Mouse (Mus musculus) lung, embryonic 14.5 days (tissue): ENCODE results near the gene Eif2b3. TPM values are rescaled to one million over a fixed set of nuclear protein-coding genes. Genes with fewer than 3 reads are reported as not detected.

ENCODE experiments used
- ATAC-seq: fragments of 200-750 bp; cut with Nextera tagmentation; 2 replicates; pipeline ENCODE4 v1.8.0; 2017; ENCODE audit warnings: mild to moderate bottlenecking, moderate TSS enrichment, moderate library complexity; ENCODE audit not compliant: insufficient read depth
- DNase-seq: peaks from one replicate; pipeline ENCODE4 v3.0.0-alpha.2; 2015
- H3K27ac ChIP-seq: fragments of 300-500 bp; sonication (generic); 2 replicates; pipeline ENCODE4 v1.5.1; 2014; ENCODE audit warnings: low read depth, mild to moderate bottlenecking, moderate library complexity
- H3K27me3 ChIP-seq: fragments of 300-500 bp; sonication (generic); 2 replicates; pipeline ENCODE4 v1.6.1; 2014; ENCODE audit warnings: low read length, control low read depth; ENCODE audit not compliant: insufficient read depth
- H3K36me3 ChIP-seq: fragments of 300-500 bp; sonication (generic); 2 replicates; pipeline ENCODE4 v1.6.1; 2014; ENCODE audit warnings: control low read depth; ENCODE audit not compliant: insufficient read depth
- H3K4me1 ChIP-seq: fragments of 300-500 bp; sonication (generic); 2 replicates; pipeline ENCODE4 v1.6.1; 2014; ENCODE audit warnings: antibody characterized with exemption, control low read depth; ENCODE audit not compliant: insufficient read depth
- H3K4me2 ChIP-seq: fragments of 300-500 bp; sonication (generic); 2 replicates; pipeline ENCODE4 v1.6.1; 2014; ENCODE audit warnings: mild to moderate bottlenecking
- H3K4me3 ChIP-seq: fragments of 300-500 bp; sonication (generic); 2 replicates; pipeline ENCODE4 v1.5.1; 2014; ENCODE audit warnings: low read depth, low read length
- H3K9ac ChIP-seq: fragments of 300-500 bp; sonication (generic); 2 replicates; pipeline ENCODE4 v1.6.1; 2014
- H3K9me3 ChIP-seq: fragments of 300-500 bp; sonication (generic); 2 replicates; pipeline ENCODE4 v1.6.1; 2016; ENCODE audit warnings: low read depth, low read length, control low read depth
- CTCF ChIP-seq: IDR thresholded peaks from 2 replicates; pipeline ENCODE4 v1.5.1; 2016; ENCODE audit warnings: antibody characterized with exemption, low read depth
- WGBS: fragments of 180-500 bp; shearing (Covaris S2); extraction: QIAGEN DNeasy Blood & Tissue Kit; methylation state at CpG from one replicate; pipeline ENCODE4 v1.1.7; 2014; 5-methylcytosine and 5-hydroxymethylcytosine counted together
- polyA plus RNA-seq: library from polyadenylated mRNA; unstranded; fragments of >200 nt; fragmentation: Nextera tagmentation; extraction: Ambion mirVana; gene quantifications from 2 replicates; pipeline ENCODE4 v1.2.1, GENCODE M21; 2014

The Eif2b3 gene
- polyA plus RNA-seq, 1 experiment from 2014 or later: 43.5 TPM

DNA sequence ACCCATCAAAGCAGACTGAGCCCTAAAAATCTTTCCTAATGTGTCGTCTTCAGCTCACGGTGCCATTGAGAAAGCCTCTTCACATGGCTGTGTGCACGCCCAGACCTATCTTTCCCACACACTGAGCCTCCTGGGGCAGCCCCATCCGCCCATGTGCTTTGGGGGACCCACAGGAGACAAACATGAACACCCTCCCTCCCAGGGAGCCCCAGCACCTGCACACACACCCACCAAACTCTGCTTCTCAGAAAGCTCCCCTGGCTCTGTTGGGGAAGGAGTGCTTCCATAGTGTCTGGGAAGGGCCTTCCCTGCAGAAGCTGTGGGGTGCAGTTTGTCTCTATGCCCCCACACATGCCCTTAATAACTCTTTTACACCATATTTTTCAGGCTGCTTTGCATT, 14.6 kb upstream of the Eif2b3 start:
- DNase-seq (no peak), ATAC-seq (no peak)
- H3K9me3 ChIP-seq: no peaks in the 10 kb centered on the region
- H3K9ac ChIP-seq: no peak overlapping the region
- H3K4me3 ChIP-seq: no peak overlapping the region
- WGBS: 76% methylated on average over 4 of the region's 4 CpGs
- no peaks in the 10 kb centered on the region for H3K4me1 ChIP-seq
- H3K27me3 ChIP-seq: no peaks in the 10 kb centered on the region
- no peak overlapping the region for H3K27ac ChIP-seq
- H3K4me2 ChIP-seq: no peak overlapping the region
- no peak for TF ChIP-seq CTCF
- H3K36me3 ChIP-seq: peaks cover 7% of the 10 kb centered on the region; the same call in 1 of the 2 replicates

DNA sequence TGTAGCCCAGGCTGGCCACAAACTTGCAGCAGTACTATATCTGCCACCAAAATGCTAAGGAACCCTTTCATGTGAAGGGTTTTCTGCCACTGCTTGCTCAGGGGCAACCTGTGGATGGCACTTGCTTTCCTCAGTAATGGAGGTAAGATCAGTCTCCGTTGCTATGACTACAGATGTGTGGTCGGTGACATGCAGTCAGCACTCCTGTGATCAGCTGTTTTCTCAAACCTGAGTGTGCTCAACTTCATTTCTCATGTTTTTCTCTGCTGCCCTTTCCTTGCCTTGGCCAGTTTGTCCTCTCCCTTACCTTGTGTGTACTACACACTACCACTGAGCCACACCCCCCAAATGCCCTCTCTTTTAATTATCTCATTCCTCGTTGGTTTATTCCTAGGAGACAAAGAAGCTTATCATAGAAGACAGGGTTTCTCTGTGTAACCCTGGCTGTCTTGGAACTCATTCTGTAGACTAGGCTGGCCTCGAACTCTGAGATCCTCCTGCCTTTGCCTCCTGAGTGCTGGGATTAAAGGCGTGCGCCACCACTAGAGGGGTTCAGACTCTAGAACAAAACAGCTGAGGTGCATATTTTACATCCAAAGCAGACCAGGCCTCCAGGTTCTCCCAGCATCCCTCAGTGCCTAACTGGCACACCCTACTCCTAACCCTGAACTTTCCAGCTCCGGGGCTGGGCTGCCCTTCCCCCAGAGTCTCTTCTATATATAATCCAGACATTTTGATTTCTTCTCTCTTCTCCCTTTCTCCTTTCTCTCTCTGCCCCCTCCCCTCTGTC, 13.4 kb upstream of the Eif2b3 start:
- Histone ChIP-seq H3K4me3 (no peak overlapping the region), H3K27ac (no peak overlapping the region), H3K9me3 (no peaks in the 10 kb centered on the region), H3K4me1 (no peaks in the 10 kb centered on the region), H3K27me3 (no peaks in the 10 kb centered on the region), H3K9ac (no peak overlapping the region), H3K36me3 (no peaks in the 10 kb centered on the region), H3K4me2 (no peak overlapping the region)
- no peak for TF ChIP-seq CTCF
- ATAC-seq: no peak; the same call in 1 of the 2 replicates
- 71% methylated on average over 7 of the region's 7 CpGs for WGBS
- DNase-seq: no peak

DNA sequence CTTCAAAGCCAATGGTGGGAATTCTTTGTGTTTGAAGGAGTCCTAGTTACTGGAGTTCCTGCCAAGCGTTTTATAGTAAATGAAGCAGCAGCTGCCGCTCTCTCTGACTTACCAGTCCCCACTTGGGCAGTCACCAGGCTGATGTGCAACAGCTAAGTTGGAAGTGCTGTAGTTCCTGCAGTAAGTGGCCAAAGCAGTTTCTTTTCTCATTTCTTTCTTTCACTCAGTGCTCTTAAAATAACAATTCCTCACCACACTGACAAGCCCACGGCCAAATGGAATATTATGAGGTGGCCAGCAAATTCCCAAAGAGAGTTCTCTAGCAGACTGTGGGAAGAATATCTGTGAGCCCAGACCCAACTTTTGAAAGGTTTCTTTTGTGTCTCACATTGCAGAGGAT, 12.1 kb upstream of the Eif2b3 start:
- 62% methylated on average over 3 of the region's 3 CpGs for WGBS
- no peak overlapping the region for H3K4me3 ChIP-seq
- DNase-seq (no peak), ATAC-seq (no peak)
- H3K9me3 ChIP-seq: no peaks in the 10 kb centered on the region
- no peaks in the 10 kb centered on the region for H3K4me1 ChIP-seq
- no peak overlapping the region for H3K9ac ChIP-seq
- no peaks in the 10 kb centered on the region for H3K27me3 ChIP-seq
- no peak overlapping the region for H3K27ac ChIP-seq
- no peak for TF ChIP-seq CTCF
- H3K4me2 ChIP-seq: no peak overlapping the region
- no peaks in the 10 kb centered on the region for H3K36me3 ChIP-seq

DNA sequence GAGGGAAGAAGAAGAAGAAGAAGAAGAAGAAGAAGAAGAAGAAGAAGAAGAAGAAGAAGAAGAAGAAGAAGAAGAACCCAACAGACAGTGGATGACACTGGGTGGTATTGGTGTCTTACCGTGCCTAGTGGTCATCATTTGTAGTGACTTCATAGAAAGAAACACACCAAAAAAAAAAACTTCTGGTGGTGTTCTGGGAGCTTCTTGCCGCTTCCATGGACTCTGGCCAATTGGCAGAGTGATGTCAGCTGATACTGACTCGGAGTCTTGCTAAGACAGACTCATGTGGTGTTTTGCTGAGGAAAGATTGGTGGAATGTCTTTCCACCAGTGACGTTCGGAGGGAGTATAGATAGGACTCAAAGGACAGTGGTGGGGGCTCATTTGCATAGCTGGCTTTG, 9.0 kb upstream of the Eif2b3 start:
- H3K4me2 ChIP-seq: no peak overlapping the region
- H3K9ac ChIP-seq: no peak overlapping the region
- no peaks in the 10 kb centered on the region for H3K27me3 ChIP-seq
- no peaks in the 10 kb centered on the region for H3K9me3 ChIP-seq
- H3K36me3 ChIP-seq: no peaks in the 10 kb centered on the region
- WGBS: 74% methylated on average over 5 of the region's 5 CpGs
- no peak overlapping the region for H3K27ac ChIP-seq
- H3K4me1 ChIP-seq: no peaks in the 10 kb centered on the region
- ATAC-seq: no peak
- no peak overlapping the region for H3K4me3 ChIP-seq
- DNase-seq: peak; percentile 5
- TF ChIP-seq CTCF: no peak

DNA sequence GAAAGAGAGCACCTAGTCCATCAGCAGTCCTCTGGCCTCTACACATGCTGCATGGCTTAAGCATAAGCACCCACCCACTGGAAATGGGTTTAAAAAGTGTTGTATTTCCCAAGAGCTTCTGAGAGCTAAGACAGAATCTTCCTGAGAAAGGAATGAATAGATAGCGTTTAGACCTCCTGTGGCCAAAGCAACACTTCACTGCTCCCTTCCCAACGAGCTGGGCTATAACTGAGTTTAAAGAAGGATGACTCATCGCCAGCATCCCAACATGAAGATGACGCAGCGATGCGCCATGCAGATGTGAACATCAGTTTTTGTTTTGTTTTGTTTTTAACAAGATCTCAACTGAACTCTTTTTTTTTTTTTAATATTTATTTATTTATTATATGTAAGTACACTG, 5.6 kb upstream of the Eif2b3 start:
- DNase-seq: no peak
- Histone ChIP-seq H3K4me2 (no peak overlapping the region), H3K4me3 (no peak overlapping the region), H3K27ac (no peak overlapping the region), H3K4me1 (no peaks in the 10 kb centered on the region), H3K9me3 (no peaks in the 10 kb centered on the region), H3K27me3 (no peaks in the 10 kb centered on the region), H3K36me3 (no peaks in the 10 kb centered on the region), H3K9ac (no peak overlapping the region)
- 86% methylated on average over 6 of the region's 6 CpGs for WGBS
- no peak for ATAC-seq
- no peak for TF ChIP-seq CTCF

DNA sequence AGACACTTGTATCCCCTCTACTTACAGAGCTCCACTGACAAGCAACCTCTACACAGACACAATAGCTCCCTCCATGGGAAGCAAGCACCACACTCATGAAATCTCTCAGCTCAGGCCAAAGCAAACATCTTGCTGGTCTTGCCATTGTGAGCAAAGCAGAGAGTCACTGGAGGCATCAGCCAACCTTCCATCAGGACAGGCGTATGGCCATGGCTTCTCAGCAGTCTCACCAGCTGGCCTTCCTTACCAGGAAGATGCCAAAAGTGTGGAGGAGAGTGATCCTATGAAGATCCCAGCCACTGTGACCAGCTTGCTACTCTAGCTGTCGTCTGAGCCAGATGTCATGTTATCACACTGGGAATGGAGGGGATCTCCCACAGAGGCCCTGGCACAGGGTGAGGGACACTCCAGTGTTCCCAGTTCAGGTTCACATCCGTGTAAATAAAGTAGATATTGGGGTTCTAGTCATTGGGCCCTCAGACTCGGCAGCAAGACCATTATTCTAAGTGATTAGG, 4.2 kb upstream of the Eif2b3 start:
- Histone ChIP-seq H3K9ac (no peak overlapping the region), H3K4me3 (no peak overlapping the region), H3K4me2 (no peak overlapping the region), H3K36me3 (no peaks in the 10 kb centered on the region), H3K27ac (no peak overlapping the region), H3K9me3 (no peaks in the 10 kb centered on the region), H3K27me3 (no peaks in the 10 kb centered on the region), H3K4me1 (no peaks in the 10 kb centered on the region)
- no peak for TF ChIP-seq CTCF
- ATAC-seq (no peak), DNase-seq (no peak)
- WGBS: 51% methylated on average over 4 of the region's 4 CpGs

DNA sequence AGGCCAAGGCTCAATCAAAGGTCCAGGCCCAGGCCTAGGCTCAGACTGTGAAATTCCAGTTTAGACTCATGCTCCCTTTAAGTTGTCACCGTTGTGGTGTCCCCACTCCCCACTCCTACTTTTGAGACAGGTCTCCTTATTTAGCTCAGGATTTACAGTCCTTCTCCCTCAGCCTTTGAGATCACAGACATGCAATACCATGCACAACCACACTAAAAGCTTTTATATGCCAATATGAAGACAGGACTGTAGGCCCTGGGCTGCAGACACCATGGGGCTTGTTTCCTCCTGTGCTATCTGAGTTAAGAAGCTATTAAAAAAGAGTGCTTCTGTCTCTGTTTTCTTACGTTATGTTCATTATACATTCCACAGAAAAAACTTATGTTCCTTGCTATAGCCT, 1.5 kb upstream of the Eif2b3 start:
- Histone ChIP-seq H3K9ac (no peak overlapping the region), H3K4me1 (no peaks in the 10 kb centered on the region), H3K4me3 (no peak overlapping the region), H3K27me3 (no peaks in the 10 kb centered on the region), H3K36me3 (peaks cover 8% of the 10 kb centered on the region), H3K9me3 (no peaks in the 10 kb centered on the region), H3K4me2 (no peak overlapping the region), H3K27ac (no peak overlapping the region)
- ATAC-seq (no peak), DNase-seq (peak; percentile 9)
- TF ChIP-seq CTCF: peak; percentile 21; the same call in 1 of the 2 replicates
- WGBS: 79% methylated on average over 2 of the region's 2 CpGs
